8 mouse cellular contexts compared by ENCODE assay signal in the genomic region with DNA sequence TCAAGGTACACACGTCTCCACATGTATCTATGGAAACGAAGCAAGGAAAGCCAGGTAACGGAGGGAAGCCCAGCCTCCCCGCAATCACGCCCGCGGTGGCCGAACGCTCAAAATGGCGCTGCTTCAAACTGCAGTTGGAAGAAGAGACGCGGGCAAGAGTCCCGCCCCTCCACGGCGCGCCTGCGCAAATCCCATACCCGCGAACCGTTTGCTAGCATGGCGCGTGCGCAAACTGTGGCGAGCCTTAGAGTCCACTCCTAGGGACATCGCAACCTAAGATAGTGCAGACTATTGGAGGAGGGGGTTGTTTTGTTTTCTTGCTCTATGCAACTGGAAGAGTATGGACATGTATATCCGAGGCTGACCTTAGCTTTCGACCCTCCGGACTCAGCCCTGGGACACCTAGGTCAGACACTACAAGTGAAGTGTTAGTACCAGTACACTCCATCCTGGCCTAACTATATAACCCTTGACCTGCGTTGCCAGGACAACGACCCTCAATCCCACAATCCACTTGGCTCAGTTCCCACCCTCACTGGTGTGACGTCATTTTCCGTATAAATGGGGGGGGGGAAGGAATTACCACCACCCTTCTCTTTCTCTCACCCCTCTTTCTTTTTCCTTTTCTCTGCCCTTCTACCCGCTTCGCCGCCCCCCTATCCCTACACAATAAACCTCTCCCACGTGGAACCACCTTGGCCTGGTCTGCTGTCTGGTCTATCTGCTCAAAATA. TPM values are rescaled to one million over a fixed set of nuclear protein-coding genes. Genes with fewer than 3 reads are reported as not detected.
DNase-seq lines count a peak whose midpoint lies in the region; ATAC-seq and TF ChIP-seq lines count a peak whose summit lies in the region.

A gene (minus strand): TSS at position 117 of the 733 bp plus-strand sequence.

- TF ChIP-seq CTCF in liver, embryonic 14.5 days (IDR thresholded peaks at IDR 0.05; ENCODE audit: low read depth), result no peak
- no peak for TF ChIP-seq CTCF in stomach, postnatal 0 days (IDR thresholded peaks at IDR 0.05; ENCODE audit: low read depth)

- H3K27me3 ChIP-seq in forebrain, embryonic 10.5 days (ENCODE audit: poor library complexity, severe bottlenecking), result no peaks in the 10 kb centered on the region
- no peaks in the 10 kb centered on the region for H3K27me3 ChIP-seq in heart, embryonic 15.5 days
- no peaks in the 10 kb centered on the region for H3K27me3 ChIP-seq in liver, embryonic 14.5 days (ENCODE audit: control insufficient read depth, insufficient read depth, low read length)
- H3K27me3 ChIP-seq in neural tube, embryonic 11.5 days (ENCODE audit: control insufficient read depth, insufficient read depth, low read length), result no peaks in the 10 kb centered on the region
- no peaks in the 10 kb centered on the region for H3K27me3 ChIP-seq in stomach, postnatal 0 days (ENCODE audit: control insufficient read depth, insufficient read depth, low read length)

- no peak for TF ChIP-seq EP300 in liver, embryonic 14.5 days (IDR thresholded peaks at IDR 0.05; ENCODE audit: low read depth)
- TF ChIP-seq EP300 in stomach, postnatal 0 days (optimal IDR thresholded peaks at IDR 0.05), result no peak

- under 1% methylated on average over 36 of the region's 36 CpGs for WGBS in forebrain, embryonic 10.5 days
- under 1% methylated on average over 36 of the region's 36 CpGs for WGBS in heart, embryonic 15.5 days
- under 1% methylated on average over 36 of the region's 36 CpGs for WGBS in liver, embryonic 14.5 days (ENCODE audit: insufficient replicate concordance)
- WGBS in neural tube, embryonic 11.5 days, result 0% methylated on average over 36 of the region's 36 CpGs
- 0% methylated on average over 36 of the region's 36 CpGs for WGBS in stomach, postnatal 0 days

- H3K9me3 ChIP-seq in forebrain, embryonic 10.5 days, result no peaks in the 10 kb centered on the region
- H3K9me3 ChIP-seq in heart, embryonic 15.5 days (replicated peaks), result no peaks in the 10 kb centered on the region
- no peaks in the 10 kb centered on the region for H3K9me3 ChIP-seq in liver, embryonic 14.5 days (ENCODE audit: control insufficient read depth, low read length)
- no peaks in the 10 kb centered on the region for H3K9me3 ChIP-seq in neural tube, embryonic 11.5 days (ENCODE audit: control insufficient read depth, low read length)
- no peaks in the 10 kb centered on the region for H3K9me3 ChIP-seq in stomach, postnatal 0 days (ENCODE audit: control insufficient read depth, low read length)

- H3K4me2 ChIP-seq in heart, embryonic 15.5 days, result peak within 1 kb of the TSS; percentile 86
- peak within 1 kb of the TSS; percentile 92 for H3K4me2 ChIP-seq in liver, embryonic 14.5 days (ENCODE audit: low read depth)
- H3K4me2 ChIP-seq in neural tube, embryonic 11.5 days (ENCODE audit: low read depth), result peak within 1 kb of the TSS; percentile 58
- H3K4me2 ChIP-seq in stomach, postnatal 0 days (replicated peaks; ENCODE audit: low read depth), result peak within 1 kb of the TSS; percentile 79

- peak within 1 kb of the TSS; percentile 97 for H3K27ac ChIP-seq in forebrain, embryonic 10.5 days
- H3K27ac ChIP-seq in heart, embryonic 15.5 days, result peak within 1 kb of the TSS; percentile 98
- H3K27ac ChIP-seq in liver, embryonic 14.5 days, result peak within 1 kb of the TSS; percentile 82
- H3K27ac ChIP-seq in neural tube, embryonic 11.5 days (ENCODE audit: low read depth, low read length), result peak within 1 kb of the TSS; percentile 85
- H3K27ac ChIP-seq in stomach, postnatal 0 days (replicated peaks), result peak within 1 kb of the TSS; percentile 96

- peak within 1 kb of the TSS; percentile 96 for H3K4me3 ChIP-seq in forebrain, embryonic 10.5 days
- peak within 1 kb of the TSS; percentile 99 for H3K4me3 ChIP-seq in heart, embryonic 15.5 days
- H3K4me3 ChIP-seq in liver, embryonic 14.5 days (ENCODE audit: insufficient read depth in 1 of 2, low read depth in 2 of 2, low read length in 2 of 2), result peak within 1 kb of the TSS; percentile 77 to 91
- H3K4me3 ChIP-seq in neural tube, embryonic 11.5 days (ENCODE audit: low read depth, low read length), result peak within 1 kb of the TSS; percentile 90
- peak within 1 kb of the TSS; percentile 83 for H3K4me3 ChIP-seq in stomach, postnatal 0 days (ENCODE audit: low read depth, low read length)

- ATAC-seq in heart, embryonic 15.5 days (replicated peaks; ENCODE audit: insufficient number of reproducible peaks, insufficient read depth, low FRiP score, low read depth), result peak; percentile 97
- peak; percentile 94 for ATAC-seq in liver, embryonic 14.5 days (ENCODE audit: insufficient read depth)
- ATAC-seq in neural tube, embryonic 11.5 days (ENCODE audit: insufficient read depth, low FRiP score, low TSS enrichment), result peak; percentile 92
- ATAC-seq in stomach, postnatal 0 days (ENCODE audit: low FRiP score, low TSS enrichment), result peak; percentile 97

- H3K36me3 ChIP-seq in forebrain, embryonic 10.5 days (replicated peaks), result peaks cover 26% of the 10 kb centered on the region
- H3K36me3 ChIP-seq in heart, embryonic 15.5 days, result no peaks in the 10 kb centered on the region
- H3K36me3 ChIP-seq in liver, embryonic 14.5 days (replicated peaks; ENCODE audit: control insufficient read depth, insufficient read depth, low read depth), result no peaks in the 10 kb centered on the region; the same call in 1 of the 2 replicates
- H3K36me3 ChIP-seq in neural tube, embryonic 11.5 days (ENCODE audit: control insufficient read depth, insufficient read depth, low read length), result no peaks in the 10 kb centered on the region
- no peaks in the 10 kb centered on the region for H3K36me3 ChIP-seq in stomach, postnatal 0 days (ENCODE audit: control insufficient read depth, insufficient read depth, low read length)

- peaks cover 32% of the 10 kb centered on the region for H3K4me1 ChIP-seq in forebrain, embryonic 10.5 days
- peaks cover 23% of the 10 kb centered on the region for H3K4me1 ChIP-seq in heart, embryonic 15.5 days (replicated peaks)
- peaks cover 15 to 17% of the 10 kb centered on the region in 2 experiments for H3K4me1 ChIP-seq in liver, embryonic 14.5 days (replicated peaks; ENCODE audit: control insufficient read depth in 2 of 2, insufficient read depth in 2 of 2, low read length in 1 of 2)
- peaks cover 11% of the 10 kb centered on the region for H3K4me1 ChIP-seq in neural tube, embryonic 11.5 days (ENCODE audit: control insufficient read depth, insufficient read depth, low read length)
- H3K4me1 ChIP-seq in stomach, postnatal 0 days (replicated peaks; ENCODE audit: control insufficient read depth, insufficient read depth), result no peaks in the 10 kb centered on the region

- H3K9ac ChIP-seq in heart, embryonic 15.5 days, result peak within 1 kb of the TSS; percentile 95
- H3K9ac ChIP-seq in liver, embryonic 14.5 days (replicated peaks), result peak within 1 kb of the TSS; percentile 81
- H3K9ac ChIP-seq in neural tube, embryonic 11.5 days (ENCODE audit: low read length), result peak within 1 kb of the TSS; percentile 92
- peak within 1 kb of the TSS; percentile 84 for H3K9ac ChIP-seq in stomach, postnatal 0 days (ENCODE audit: low read length)

- peak; percentile 89 to 94 for DNase-seq in CD8-positive naive resting alpha-beta T cell, adult 2 months (ENCODE audit: low read depth in 2 of 2, low spot score in 2 of 2)
- peak; percentile 97 for DNase-seq in c-Kit-positive CD71-negative TER-119-negative erythroid progenitor cells, embryonic 14.5 days (ENCODE audit: low read depth)
- DNase-seq in forebrain, embryonic 10.5 days (ENCODE audit: extremely low spot score, low spot score), result peak; percentile 98
- DNase-seq in kidney, postnatal 25 days, result peak; percentile 97 to 98
- peak; percentile 91 to 95 (median 92) for DNase-seq in liver, embryonic 14.5 days (ENCODE audit: low read depth in 3 of 3, low spot score in 3 of 3)
- peak; percentile 98 for DNase-seq in neural tube, embryonic 11.5 days (ENCODE audit: low spot score)
- DNase-seq in stomach, postnatal 0 days (ENCODE audit: low spot score), result peak; percentile 98

RNA-seq across cellular contexts. Expression of the gene that starts here (rescaled TPM):
- polyA plus RNA-seq in forebrain, embryonic 10.5 days (2016; fragmentation: Nextera tagmentation; extraction: Ambion mirVana), result 45.3 and 51.3 TPM in 2 replicates
- 16.8 and 18.5 TPM in 2 replicates for polyA plus RNA-seq in heart, embryonic 15.5 days (2015; fragmentation: Nextera tagmentation; extraction: Ambion mirVana)
- polyA plus RNA-seq in liver, embryonic 14.5 days (2012; rRNA removed), result 6.8 and 12.1 TPM in 2 replicates
- 11.0 and 12.0 TPM in 2 replicates for polyA plus RNA-seq in liver, embryonic 14.5 days (2014; fragmentation: Nextera tagmentation; extraction: Ambion mirVana)
- polyA plus RNA-seq in neural tube, embryonic 11.5 days (2014; fragmentation: Nextera tagmentation; extraction: Ambion mirVana), result 51.4 and 51.5 TPM in 2 replicates
- polyA plus RNA-seq in stomach, postnatal 0 days (2015; fragmentation: Nextera tagmentation; extraction: Ambion mirVana), result 11.3 and 11.8 TPM in 2 replicates

Comparison
In these comparisons a context has a peak if more than half of its experiments do, and no peak if none do; other contexts are left out.
1. Peak in every context shown above with its lines: DNase-seq, ATAC-seq, H3K4me3 ChIP-seq and H3K27ac ChIP-seq.